Mouse (Mus musculus) lung, postnatal 4 days (tissue): ENCODE measurements around the gene Tacc2.

Source experiments
- DNase-seq, 2 experiments: peaks; one replicate each; pipeline ENCODE4 v3.0.0; 2021

The Tacc2 gene

DNA sequence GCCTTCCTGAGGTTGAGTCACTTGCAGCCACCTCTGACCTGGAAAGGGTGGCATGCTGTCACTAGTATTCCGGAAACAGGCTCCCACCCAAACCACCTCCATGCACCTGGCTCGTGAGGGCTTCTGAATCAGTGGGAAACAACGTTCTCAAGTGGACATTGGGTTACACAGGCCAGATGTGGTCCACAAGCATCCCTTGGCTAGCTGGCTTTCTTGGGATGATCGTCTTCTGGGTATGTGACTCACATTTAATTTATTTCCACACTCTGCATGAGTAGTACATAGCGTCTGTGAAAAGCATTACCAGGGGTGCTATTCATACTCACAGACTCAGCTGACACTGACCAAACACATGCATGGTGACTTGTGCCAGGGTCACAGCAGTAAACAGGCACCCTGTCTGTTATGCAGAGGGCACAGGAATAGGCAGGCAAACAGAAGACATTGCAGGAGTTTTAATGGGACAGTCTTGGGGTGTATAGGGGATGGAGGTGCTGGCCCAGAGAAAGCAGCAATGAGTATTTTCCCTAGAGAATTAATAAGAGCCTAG, 205.3 kb downstream of the Tacc2 start:
- no peak for DNase-seq

DNA sequence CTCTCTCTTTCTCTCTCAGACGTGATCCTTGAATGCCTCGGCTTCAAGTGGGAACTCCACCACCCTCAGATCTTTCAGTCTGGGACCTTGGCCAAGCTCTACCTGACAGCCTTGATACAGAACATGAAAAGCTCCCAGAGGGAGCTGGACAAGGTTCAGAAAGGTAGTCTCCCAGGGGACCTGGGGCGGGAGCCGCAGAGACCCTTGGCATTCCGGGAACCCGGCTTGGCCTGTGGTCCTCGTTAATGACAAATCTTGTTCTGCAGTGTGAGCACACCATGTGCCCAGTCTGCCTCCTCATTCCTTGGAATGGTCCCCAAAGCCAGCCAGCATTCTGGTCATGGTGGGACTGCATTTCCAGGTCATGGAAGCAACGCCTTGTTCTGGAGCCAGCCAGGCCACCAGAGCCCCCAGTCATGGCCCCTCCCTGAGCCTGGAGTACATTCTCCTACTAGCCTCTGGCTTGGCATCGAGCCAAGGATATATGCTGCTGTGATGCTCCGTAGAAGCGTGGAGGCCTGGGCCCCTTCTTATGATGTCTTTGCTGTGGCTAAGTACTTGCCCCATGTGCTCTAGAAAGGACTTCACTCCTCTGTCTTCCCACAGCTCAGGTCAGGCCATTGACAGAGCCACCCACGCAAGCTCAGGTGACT, 208.8 kb downstream of the Tacc2 start:
- peak in 1 of 2 experiments; percentile 47 for DNase-seq

DNA sequence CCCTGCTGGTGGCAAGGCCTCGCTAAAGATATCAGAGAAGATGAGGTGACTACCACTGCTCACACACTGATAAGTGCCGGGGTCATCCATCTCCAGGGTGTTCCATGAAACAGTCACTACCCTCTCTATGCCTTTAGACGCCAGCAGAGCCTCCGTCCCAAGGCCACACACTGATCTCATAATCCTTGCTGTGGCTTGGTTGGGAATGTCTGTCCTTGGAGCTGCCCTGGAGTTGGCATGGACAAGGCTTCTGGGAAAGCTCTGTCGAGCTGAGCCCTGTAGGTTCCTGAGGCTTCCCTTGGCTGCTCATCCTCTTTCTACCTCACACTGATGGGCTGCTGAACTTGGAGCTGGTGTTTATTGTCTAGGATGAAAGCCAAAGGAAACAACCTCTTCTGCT, 209.5 kb downstream of the Tacc2 start:
- DNase-seq: no peak

DNA sequence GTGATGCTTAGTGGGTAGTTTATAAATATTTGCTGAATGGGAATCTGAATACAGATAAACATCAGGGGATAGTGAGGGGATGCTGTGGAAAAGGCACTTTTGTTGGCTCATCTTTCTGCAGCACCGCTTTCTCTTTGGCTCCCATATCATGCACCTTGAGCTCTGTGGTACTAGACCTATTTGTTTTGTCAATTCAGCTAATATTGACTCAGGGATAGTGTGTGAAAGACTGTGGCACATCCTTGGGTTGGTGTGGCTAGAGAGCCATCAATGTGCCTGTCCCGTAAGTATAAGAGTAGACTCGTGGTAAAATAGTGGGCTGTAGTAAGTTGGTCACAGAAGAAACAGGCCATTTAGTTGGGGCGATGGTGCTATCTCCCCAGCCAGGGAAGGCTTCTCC, 210.3 kb downstream of the Tacc2 start:
- DNase-seq: no peak

DNA sequence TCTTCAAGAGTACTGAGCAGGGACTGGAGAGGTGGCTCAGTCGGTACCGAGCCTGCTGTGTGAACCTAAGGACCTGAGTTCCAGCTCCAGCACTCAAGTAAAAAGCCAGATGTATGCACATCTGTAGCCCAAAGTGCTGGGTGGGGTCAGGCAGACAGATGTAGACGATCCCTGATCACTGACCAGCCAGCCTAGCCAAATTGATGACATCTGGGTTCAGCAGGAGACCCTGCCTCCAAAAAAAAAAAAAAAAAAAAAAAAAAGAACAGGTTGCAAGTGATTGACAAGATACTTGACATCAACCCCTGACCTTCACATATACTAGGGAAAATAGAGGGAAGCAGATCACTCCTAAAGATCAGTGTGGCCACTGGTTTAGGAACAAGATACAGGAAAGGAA, 211.7 kb downstream of the Tacc2 start:
- DNase-seq: no peak

DNA sequence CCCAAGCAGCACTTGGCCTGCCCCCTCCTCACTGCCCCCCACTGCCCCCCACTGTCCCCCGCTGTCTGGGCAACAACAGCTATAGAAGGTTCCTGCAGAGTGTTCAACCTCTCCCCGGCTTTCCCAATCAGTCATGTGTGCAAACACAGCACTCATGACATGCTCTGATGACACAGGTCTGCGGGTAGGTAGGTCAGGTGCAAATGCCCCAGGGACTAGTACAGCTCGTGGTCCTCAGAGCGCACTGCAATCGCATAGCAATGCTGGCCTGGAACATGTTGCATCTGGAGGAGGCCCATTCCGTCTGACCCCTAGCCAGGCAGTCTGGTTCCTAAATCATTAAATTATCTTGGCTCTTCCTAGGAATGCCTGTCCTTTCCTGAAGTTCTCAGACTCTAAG, 212.2 kb downstream of the Tacc2 start:
- DNase-seq: no peak

DNA sequence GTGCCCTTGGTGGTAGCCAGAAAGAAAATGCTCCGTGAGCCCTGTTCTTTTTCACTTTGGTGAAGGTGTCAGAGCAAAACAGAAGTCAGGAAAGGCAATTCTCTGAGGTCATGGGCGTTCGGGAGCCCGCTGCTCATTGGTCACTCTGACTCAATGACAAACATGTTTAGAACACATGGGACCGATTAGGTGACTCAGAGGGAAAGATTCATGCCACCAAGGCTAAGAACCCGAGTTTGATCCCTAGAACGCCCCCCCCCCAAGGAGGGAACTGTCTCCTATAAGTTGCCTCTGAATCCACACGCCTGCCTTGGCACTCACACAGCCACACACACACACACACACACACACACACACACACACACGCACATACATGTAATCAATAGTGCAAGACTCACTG, 216.4 kb downstream of the Tacc2 start:
- DNase-seq: no peak

DNA sequence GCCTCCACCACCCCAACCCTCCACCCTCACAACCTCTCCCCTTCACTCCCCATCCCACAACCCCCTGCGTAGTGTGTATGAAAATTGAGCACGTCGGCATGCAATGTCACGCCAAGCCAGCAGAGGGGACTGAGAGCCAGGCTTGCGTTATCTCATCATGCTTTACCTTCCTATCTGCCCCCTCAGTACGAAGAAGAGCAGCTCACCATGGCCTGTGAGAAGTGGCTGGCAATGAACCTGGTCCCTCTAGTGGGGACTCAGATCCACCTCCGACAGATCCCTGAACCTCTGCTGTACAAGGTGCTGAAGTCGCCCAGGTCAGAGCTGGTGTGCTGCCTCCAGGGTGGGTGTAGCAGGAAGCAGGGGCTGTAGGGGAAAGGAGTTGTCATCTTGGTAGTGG, 219.5 kb downstream of the Tacc2 start:
- no peak for DNase-seq

DNA sequence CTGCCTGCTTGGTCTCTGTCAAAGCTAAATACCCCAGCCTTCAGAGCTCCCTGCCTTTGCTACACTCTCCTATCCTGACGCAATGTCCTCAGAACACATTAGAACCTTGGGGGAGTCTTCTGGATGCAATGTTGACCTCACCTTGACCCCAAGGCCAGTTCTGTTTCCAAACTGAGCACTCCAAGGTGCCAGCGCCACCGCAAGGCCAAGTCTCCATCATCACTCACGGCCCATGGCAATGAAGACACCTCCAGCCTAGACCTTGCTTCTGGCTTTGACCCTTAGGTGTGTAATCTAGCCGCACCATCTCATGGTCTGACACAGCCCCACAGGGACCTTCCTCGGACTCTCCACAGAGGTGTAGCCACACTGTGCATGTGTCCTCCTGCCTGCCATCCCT, 220.3 kb downstream of the Tacc2 start:
- no peak for DNase-seq

DNA sequence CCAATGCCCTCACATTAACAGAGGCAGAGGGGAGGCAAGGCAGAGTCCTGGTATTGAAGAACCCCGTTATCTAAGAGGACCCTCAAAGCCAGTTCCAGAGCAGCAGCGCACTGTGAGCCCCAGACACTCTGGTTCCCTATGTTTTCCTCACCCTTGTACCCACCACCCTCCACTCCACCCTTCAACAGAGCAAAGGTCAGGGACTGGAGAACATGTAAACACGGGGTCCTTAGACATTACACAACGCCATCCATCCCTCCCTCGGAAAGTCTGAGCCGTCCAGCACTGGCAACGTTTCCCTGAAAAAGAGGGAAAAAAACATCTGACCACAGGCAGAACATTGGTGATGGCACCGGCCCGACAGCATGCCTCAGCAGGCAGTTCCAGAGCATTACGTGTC, 222.2 kb downstream of the Tacc2 start:
- DNase-seq: no peak

DNA sequence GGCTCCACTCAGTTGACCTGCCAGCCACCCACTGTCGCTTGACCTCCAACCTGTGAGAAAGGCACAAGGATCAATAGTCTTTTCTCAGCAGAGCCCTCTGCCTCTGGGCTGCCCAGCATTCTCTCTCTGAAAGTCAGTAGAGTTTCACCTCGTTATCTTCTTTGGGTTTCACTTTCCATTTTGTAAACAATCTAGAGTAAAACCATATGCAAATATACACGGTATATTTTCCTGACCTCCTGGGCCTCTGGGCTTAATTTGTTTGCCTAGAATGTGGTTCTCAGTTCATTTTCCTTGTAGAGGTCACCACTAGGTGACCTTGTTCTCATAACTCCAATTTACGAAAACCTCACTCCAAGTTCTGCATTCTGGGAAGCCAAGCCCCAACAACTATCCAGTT, 223.4 kb downstream of the Tacc2 start:
- DNase-seq: no peak

DNA sequence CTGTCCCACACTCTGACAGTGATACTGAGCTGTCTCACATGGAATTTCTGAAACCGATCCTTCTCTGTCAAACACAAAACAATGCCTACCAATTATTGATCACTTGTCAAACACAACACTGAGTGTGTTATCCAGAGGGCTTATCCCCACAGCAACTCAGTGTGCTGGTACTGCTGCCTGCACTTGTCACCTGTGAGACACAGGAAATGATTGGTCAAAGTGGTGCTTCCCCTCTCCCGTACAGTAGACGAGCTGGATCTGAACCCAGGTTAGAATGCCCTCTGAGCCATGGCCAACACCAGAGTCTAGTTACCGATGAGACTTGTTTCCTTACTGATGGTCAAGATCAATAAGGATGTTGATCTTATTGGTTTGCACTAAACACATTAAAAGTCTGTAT, 224.6 kb downstream of the Tacc2 start:
- no peak for DNase-seq

DNA sequence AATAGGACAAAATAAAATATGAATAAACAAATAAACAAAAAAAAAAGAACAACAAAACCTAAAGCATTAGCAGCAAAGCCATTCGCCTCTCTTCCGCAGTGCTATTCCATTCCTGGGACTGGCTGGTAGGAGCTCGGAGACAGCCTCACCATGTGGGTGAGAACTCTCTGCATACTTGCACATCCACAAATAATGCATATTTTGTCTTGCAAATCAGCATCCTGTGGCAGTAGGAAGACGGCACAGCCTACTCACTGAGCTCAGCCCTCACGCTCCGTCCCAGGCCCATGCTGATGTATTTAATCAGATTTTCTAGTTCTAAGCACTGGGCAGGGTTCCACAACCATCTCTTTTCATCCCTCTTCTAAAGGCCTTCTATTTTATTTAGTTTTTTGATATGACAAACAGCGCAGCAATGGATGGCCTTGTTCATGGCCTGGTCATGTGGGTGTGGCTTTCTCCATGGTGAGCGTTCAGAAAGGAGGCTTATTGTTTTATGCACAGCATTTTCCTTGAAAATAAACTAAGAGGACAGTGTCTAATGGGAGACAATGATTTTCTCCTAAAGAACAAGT, 226.1 kb downstream of the Tacc2 start:
- no peak for DNase-seq

DNA sequence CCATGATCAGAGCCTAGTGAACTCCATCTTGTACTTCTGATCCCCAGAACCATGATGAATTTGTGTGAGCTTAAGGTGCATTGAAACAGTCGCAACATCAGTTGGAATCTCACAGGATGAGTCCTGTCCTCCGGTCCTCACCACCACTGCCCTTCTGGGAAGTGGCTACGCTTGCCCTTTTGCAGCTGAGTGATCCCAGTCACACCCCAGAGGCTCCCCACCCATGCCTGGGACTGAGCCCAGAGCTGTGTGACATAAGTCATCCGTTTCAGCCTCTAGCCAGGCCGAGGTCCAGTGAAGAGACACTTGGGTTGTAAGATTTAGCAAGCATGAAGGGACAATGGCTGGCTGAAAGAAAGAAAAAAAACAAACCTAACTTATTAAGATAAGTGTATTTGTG, 227.8 kb downstream of the Tacc2 start:
- no peak for DNase-seq

DNA sequence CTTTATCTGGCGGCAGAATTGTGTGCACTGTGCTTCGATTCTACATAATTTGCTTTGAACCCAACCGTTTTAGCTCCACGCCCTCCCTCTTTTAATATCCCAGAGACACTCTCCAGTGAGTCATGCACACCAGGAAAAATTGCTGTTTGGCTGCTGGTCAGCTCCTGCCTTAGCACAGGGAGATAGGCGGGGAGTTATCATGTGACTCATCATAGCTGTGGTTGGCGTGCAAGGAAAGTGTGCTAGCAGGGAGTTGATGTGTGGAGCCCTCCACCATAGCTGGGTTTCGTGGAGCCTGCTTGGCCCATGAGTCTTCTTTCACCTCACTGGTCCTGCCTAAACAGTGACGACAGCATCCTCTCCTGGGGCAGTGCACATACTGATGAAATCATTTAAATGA, 230.5 kb downstream of the Tacc2 start:
- peak; percentile 34 to 48 for DNase-seq

DNA sequence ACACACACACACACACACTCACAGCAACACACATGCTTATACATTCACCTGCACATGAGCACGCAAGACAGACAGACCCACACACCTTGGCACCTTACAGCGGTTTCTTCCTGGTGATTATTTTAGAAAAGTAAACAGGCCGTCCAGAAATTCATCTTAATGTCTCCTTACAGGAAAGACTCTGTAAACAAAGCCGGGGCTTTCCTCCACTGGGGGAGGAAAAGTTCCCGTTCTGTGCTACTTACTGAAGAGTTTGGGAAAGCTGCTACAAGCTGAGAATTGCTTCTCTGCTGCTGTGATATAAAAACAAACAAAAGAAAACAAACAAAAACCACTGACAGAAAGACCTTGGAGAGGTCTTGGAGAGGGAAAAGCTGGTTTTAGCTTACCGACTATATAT, 231.5 kb downstream of the Tacc2 start:
- DNase-seq: no peak

DNA sequence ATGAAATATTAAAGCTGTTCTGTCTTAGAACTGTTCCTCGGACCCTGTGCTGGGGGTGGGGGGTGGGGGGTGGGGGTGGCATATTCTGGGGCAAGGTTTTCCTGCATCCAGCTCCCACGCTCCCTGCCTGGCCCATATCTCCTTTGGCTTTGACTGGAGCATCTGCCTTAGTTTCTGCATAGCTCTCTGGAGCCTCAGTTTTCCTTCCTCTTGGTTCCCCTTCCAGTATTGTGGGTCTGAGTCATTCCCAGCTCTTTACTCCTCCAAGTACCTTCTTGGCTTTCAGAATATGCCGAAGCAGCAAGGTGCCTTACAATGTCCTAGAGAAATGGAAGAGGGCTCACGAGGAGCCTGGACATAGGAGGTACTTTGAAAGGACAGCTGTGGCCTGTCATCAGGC, 233.0 kb downstream of the Tacc2 start:
- DNase-seq: no peak

DNA sequence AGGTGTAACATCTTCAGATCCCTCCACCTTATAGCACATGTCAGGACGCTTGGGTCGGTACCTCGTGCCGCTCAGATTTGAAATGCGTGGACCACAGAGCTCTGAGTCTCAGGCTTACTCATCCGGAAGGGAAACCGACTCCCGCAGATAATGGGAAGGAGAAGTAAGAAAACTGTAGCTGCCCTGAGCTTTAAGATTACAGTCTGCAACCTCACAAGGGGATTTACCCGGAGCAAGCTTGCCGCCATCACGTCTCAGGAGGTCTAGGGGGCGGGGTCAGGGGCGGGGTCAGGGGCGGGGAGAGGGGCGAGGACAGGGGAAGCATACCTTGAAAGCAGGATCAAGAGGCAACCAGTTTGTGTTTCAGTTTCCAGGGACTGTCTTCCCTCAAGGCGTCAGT, 235.2 kb downstream of the Tacc2 start:
- no peak for DNase-seq
